Mouse (Mus musculus) hindbrain, postnatal 0 days (tissue): ENCODE measurements around the gene Perm1. TPM values are rescaled to one million over a fixed set of nuclear protein-coding genes. Genes with fewer than 3 reads are reported as not detected.

ENCODE experiments used
- ATAC-seq: fragments of 200-750 bp; cut with Nextera tagmentation; 2 replicates; pipeline ENCODE4 v1.8.0; 2017; ENCODE audit warnings: mild to moderate bottlenecking, moderate TSS enrichment, moderate library complexity
- DNase-seq: peaks from one replicate; pipeline ENCODE4 v3.0.0-alpha.2; 2015; ENCODE audit warnings: low spot score
- H3K27ac ChIP-seq: fragments of 300-500 bp; sonication (generic); 2 replicates; pipeline ENCODE4 v1.5.1; 2014; ENCODE audit warnings: mild to moderate bottlenecking
- H3K27me3 ChIP-seq: fragments of 300-500 bp; sonication (generic); 2 replicates; pipeline ENCODE4 v1.6.1; 2014; ENCODE audit warnings: low read length, mixed read lengths; ENCODE audit not compliant: insufficient read depth
- H3K36me3 ChIP-seq: fragments of 300-500 bp; sonication (generic); 2 replicates; pipeline ENCODE4 v1.6.1; 2014; ENCODE audit warnings: low read length, mixed read lengths; ENCODE audit not compliant: insufficient read depth
- H3K4me1 ChIP-seq: fragments of 300-500 bp; sonication (generic); 2 replicates; pipeline ENCODE4 v1.6.1; 2014; ENCODE audit warnings: antibody characterized with exemption, low read length, mixed read lengths; ENCODE audit not compliant: insufficient read depth
- H3K4me2 ChIP-seq: fragments of 300-500 bp; sonication (generic); 2 replicates; pipeline ENCODE4 v1.6.1; 2014; ENCODE audit warnings: low read depth, mild to moderate bottlenecking, low read length, moderate library complexity, mixed read lengths
- H3K4me3 ChIP-seq: fragments of 300-500 bp; sonication (generic); 2 replicates; pipeline ENCODE4 v1.5.1; 2014; ENCODE audit warnings: low read length
- H3K9ac ChIP-seq: fragments of 300-500 bp; sonication (generic); replicated peaks from 2 replicates; pipeline ENCODE4 v1.6.1; 2014; ENCODE audit warnings: mild to moderate bottlenecking, low read length, moderate library complexity, mixed read lengths
- H3K9me3 ChIP-seq: fragments of 300-500 bp; sonication (generic); 2 replicates; pipeline ENCODE4 v1.6.1; 2016; ENCODE audit warnings: low read length, mixed read lengths
- CTCF ChIP-seq: IDR thresholded peaks from 2 replicates; pipeline ENCODE4 v1.5.1; 2016; ENCODE audit warnings: antibody characterized with exemption, control low read depth, low read depth
- WGBS: fragments of 180-500 bp; shearing (Covaris S2); extraction: QIAGEN DNeasy Blood & Tissue Kit; methylation state at CpG from one replicate; pipeline ENCODE4 v1.1.7; 2014; 5-methylcytosine and 5-hydroxymethylcytosine counted together
- polyA plus RNA-seq: library from polyadenylated mRNA; unstranded; fragments of >200 nt; fragmentation: Nextera tagmentation; extraction: Ambion mirVana; gene quantifications from 2 replicates; pipeline ENCODE4 v1.2.1, GENCODE M21; 2015
- total RNA-seq: library from RNA; depleted of rRNA; stranded (reverse); fragments of >200 nt; gene quantifications from 2 replicates; pipeline ENCODE4 v1.2.3, GENCODE M21; 2014

Perm1 gene
- total and polyA plus RNA-seq, 2 experiments from 2014 or later, result 1.2 to 1.6 TPM

DNA sequence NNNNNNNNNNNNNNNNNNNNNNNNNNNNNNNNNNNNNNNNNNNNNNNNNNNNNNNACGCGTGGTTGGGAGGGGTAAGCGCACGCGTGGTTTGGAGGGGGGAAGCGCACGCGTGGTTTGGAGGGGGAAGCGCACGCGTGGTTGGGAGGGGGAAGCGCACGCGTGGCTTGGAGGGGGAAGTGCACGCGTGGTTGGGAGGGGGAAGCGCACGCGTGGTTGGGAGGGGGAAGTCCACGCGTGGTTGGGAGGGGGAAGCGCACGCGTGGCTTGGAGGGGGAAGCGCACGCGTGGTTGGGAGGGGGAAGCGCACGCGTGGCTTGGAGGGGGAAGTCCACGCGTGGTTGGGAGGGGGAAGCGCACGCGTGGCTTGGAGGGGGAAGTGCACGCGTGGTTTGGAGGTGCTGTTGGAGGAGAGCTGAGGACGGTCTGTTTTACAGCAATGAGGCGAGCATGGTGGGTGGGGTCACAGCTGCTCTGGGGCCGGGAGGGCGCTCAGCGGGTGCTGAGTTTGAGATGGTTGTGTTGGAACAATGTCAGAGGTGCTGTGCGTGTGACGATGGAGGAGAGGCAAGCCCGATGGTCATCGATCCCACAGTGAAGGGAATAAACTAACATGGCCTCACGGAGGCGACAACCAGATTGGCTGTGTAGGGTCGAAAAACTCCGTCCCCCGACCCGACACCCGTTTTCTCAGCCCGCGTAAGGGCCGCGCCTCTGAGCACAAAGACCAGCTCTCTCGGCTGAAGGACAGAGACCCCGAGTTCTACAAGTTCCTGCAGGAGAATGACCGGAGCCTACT lies 21.2 kb downstream of the Perm1 start:
- H3K4me1 ChIP-seq, result peaks cover 9% of the 10 kb centered on the region
- H3K27me3 ChIP-seq, result no peaks in the 10 kb centered on the region
- 21% methylated on average over 55 of the region's 60 CpGs for WGBS
- H3K27ac ChIP-seq, result no peak overlapping the region; the same call in 1 of the 2 replicates
- H3K36me3 ChIP-seq, result peaks cover 32% of the 10 kb centered on the region
- DNase-seq (no peak), ATAC-seq (no peak)
- H3K9ac ChIP-seq, result no peak overlapping the region; the same call in 1 of the 2 replicates
- H3K4me3 ChIP-seq, result peak overlapping the region; percentile 97
- no peaks in the 10 kb centered on the region for H3K9me3 ChIP-seq
- TF ChIP-seq CTCF, result no peak
- H3K4me2 ChIP-seq, result peak overlapping the region; percentile 75

DNA sequence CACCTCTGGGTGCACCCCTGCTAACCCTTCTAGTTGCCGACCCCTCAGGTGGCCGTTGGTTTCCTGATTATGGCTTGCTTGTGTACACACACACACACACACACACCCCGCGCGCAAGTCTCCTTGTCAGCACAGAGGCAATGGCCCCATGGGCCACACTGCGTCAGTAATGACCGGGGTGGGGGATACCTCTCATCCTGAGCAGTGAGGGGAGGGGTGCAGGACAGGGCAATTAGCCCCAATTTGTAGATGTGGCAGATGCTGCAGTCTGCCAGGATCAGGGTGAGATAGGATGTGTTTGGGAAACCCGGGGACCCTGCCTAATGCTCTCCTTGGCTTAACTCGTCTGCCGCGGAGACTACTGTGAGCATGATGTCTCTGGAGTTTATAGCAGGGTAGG lies 33.9 kb downstream of the Perm1 start:
- Histone ChIP-seq H3K9ac (no peak overlapping the region), H3K4me1 (0 out of 2 replicates have a peak, but pooled peaks cover 2% of the 10 kb centered on the region), H3K27ac (no peak overlapping the region), H3K9me3 (no peaks in the 10 kb centered on the region), H3K4me3 (no peak overlapping the region), H3K36me3 (peaks cover 34% of the 10 kb centered on the region), H3K27me3 (no peaks in the 10 kb centered on the region), H3K4me2 (no peak overlapping the region)
- WGBS, result 67% methylated on average over 11 of the region's 11 CpGs
- no peak for TF ChIP-seq CTCF
- peak; percentile 33; the same call in 1 of the 2 replicates for ATAC-seq
- DNase-seq, result no peak

DNA sequence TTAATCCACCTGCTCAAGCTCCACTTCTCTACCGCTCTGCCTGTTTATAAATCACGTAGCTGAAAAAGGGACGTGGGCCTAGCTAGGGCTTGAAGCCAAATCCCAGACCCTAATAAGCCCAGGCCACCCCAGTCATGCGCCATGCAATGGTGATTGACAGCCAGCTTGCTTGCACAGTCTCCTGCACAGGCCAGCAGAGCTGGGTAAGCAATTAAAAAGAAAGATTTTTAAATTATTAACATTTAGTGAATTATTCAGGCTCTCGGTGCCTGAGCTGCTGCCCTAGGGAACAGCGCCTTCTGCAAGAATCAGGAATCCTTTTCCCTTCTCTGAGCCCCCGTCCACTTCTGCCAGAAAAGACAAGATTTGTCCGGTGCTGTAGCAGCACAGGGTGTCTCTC lies 35.4 kb downstream of the Perm1 start:
- no peak for ATAC-seq
- H3K4me2 ChIP-seq, result no peak overlapping the region
- no peak overlapping the region for H3K9ac ChIP-seq
- 0 out of 2 replicates have a peak overlapping the region, but pooled peaks have one; percentile 15 for H3K27ac ChIP-seq
- DNase-seq, result no peak
- H3K4me3 ChIP-seq, result no peak overlapping the region
- 0 out of 2 replicates have a peak, but pooled peaks cover 3% of the 10 kb centered on the region for H3K27me3 ChIP-seq
- WGBS, result 54% methylated on average over 8 of the region's 8 CpGs
- H3K4me1 ChIP-seq, result 0 out of 2 replicates have a peak, but pooled peaks cover 4% of the 10 kb centered on the region
- no peaks in the 10 kb centered on the region for H3K9me3 ChIP-seq
- H3K36me3 ChIP-seq, result peaks cover 26% of the 10 kb centered on the region
- TF ChIP-seq CTCF, result no peak

DNA sequence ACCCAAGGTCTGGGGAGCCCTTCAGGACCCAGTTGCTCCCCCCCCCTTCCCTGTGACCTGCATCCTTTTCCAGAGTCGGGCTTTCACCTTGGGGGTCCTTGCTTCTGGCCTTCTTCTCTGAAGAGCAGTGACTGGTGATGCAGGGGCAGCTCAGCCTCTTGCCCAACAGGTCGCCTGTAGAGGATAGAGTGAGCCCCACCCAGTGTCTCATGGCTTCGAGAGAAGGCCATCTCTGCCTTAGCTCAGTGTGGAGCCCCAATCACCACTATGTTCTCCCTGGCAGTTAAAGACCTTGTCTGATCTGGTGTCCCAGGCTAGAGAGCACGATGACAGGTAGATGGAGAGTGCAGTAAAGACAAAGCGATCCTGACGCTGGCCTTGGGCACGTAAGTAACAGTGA lies 36.5 kb downstream of the Perm1 start:
- Histone ChIP-seq H3K9me3 (no peaks in the 10 kb centered on the region), H3K4me3 (no peak overlapping the region), H3K27me3 (0 out of 2 replicates have a peak, but pooled peaks cover 3% of the 10 kb centered on the region), H3K36me3 (peaks cover 17% of the 10 kb centered on the region), H3K4me2 (no peak overlapping the region), H3K4me1 (0 out of 2 replicates have a peak, but pooled peaks cover 4% of the 10 kb centered on the region), H3K27ac (no peak overlapping the region), H3K9ac (no peak overlapping the region)
- no peak for TF ChIP-seq CTCF
- ATAC-seq (no peak), DNase-seq (no peak)
- WGBS, result 31% methylated on average over 7 of the region's 7 CpGs

DNA sequence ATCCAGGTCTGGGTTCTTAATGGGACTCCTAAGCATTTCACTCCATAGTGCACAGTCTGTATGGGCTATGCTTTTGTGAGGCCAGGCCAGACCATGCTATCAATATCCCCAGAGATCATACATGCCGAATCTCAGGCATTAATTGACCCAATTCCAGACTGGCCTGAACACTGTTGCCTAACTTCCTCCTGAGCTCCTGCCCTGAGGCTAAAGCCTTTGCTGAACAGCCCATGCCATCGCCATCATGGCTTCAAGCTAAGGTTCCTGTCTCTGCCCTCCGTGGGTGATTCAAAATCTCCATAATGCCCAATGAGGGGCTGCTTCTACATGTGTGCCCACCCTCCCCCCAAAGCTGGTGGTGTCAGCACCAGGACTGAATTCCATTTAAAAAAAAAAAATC lies 37.0 kb downstream of the Perm1 start:
- H3K4me2 ChIP-seq, result no peak overlapping the region
- H3K9me3 ChIP-seq, result no peaks in the 10 kb centered on the region
- no peak for TF ChIP-seq CTCF
- peaks cover 12% of the 10 kb centered on the region; the same call in 1 of the 2 replicates for H3K36me3 ChIP-seq
- no peak for ATAC-seq
- WGBS, result 45% methylated on average over 3 of the region's 3 CpGs
- 0 out of 2 replicates have a peak, but pooled peaks cover 3% of the 10 kb centered on the region for H3K27me3 ChIP-seq
- no peak overlapping the region for H3K9ac ChIP-seq
- H3K4me1 ChIP-seq, result 0 out of 2 replicates have a peak, but pooled peaks cover 4% of the 10 kb centered on the region
- DNase-seq, result no peak
- no peak overlapping the region for H3K4me3 ChIP-seq
- H3K27ac ChIP-seq, result no peak overlapping the region

DNA sequence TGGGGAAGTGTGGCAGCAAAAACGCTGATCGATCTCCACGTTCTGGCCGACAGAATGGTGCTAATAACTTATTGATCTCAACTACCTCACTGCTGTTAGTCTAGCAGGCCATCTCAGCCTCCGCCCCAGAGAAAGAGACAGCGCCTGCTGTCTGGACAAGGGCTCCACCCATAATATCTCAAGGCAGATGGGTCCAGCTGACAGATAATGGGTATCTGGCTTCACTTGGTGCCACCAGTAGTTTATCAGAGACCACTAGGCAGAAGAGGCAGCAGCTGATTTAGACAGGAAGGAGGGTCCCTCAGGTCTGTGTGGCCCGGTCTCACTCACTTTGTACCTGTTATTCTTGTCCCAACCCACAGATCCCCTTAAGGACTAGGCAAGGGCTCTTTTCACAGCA lies 37.4 kb downstream of the Perm1 start:
- H3K4me3 ChIP-seq, result no peak overlapping the region
- no peak for TF ChIP-seq CTCF
- 0 out of 2 replicates have a peak, but pooled peaks cover 4% of the 10 kb centered on the region for H3K4me1 ChIP-seq
- H3K9me3 ChIP-seq, result no peaks in the 10 kb centered on the region
- H3K9ac ChIP-seq, result no peak overlapping the region
- H3K27ac ChIP-seq, result no peak overlapping the region
- H3K4me2 ChIP-seq, result no peak overlapping the region
- DNase-seq (no peak), ATAC-seq (no peak)
- WGBS, result 40% methylated on average over 7 of the region's 7 CpGs
- H3K36me3 ChIP-seq, result peaks cover 9% of the 10 kb centered on the region; the same call in 1 of the 2 replicates
- H3K27me3 ChIP-seq, result 0 out of 2 replicates have a peak, but pooled peaks cover 3% of the 10 kb centered on the region
